Mouse (Mus musculus) ES-CJ7 (cell line): ENCODE results near the gene Cysrt1.

Source experiments
- DNase-seq: peaks from one replicate; pipeline ENCODE4 v3.0.0; 2011; ENCODE audit warnings: low read depth, low spot score

Cysrt1 gene

GRCm38 (mm10) chr2:25236614-25237013, 5.6 kb downstream of the Cysrt1 start, which contains the start of gene Rnf224:
Rnf224 (minus strand) TSS chr2:25236787.
- no peak for DNase-seq

GRCm38 (mm10) chr2:25234551-25235220, 7.6 kb downstream of the Cysrt1 start:
- DNase-seq, result no peak

GRCm38 (mm10) chr2:25234050-25234449, 8.2 kb downstream of the Cysrt1 start, which contains the start of gene Slc34a3:
Slc34a3 (minus strand) TSS chr2:25234364.
- no peak for DNase-seq

- no peak for DNase-seq
Measured at GRCm38 (mm10) chr2:25233421-25233820, 8.8 kb downstream of the Cysrt1 start.

GRCm38 (mm10) chr2:25231038-25231437, 11.2 kb downstream of the Cysrt1 start:
- DNase-seq, result peak; percentile 45

- no peak for DNase-seq
Measured at GRCm38 (mm10) chr2:25230581-25230980, 11.7 kb downstream of the Cysrt1 start.

GRCm38 (mm10) chr2:25229582-25229981, 12.7 kb downstream of the Cysrt1 start:
- no peak for DNase-seq

- no peak for DNase-seq
Measured at GRCm38 (mm10) chr2:25228995-25229530, 13.2 kb downstream of the Cysrt1 start.

GRCm38 (mm10) chr2:25228431-25228889, 13.8 kb downstream of the Cysrt1 start:
- peak; percentile 95 for DNase-seq

GRCm38 (mm10) chr2:25227406-25227805, 14.8 kb downstream of the Cysrt1 start:
- DNase-seq, result no peak

- DNase-seq, result no peak
Measured at GRCm38 (mm10) chr2:25226864-25227263, 15.4 kb downstream of the Cysrt1 start.

- no peak for DNase-seq
Measured at GRCm38 (mm10) chr2:25225811-25226379, 16.4 kb downstream of the Cysrt1 start.

- DNase-seq, result peak; percentile 100
Measured at GRCm38 (mm10) chr2:25224766-25225752, 17.2 kb downstream of the Cysrt1 start.

GRCm38 (mm10) chr2:25224492-25224765, 17.8 kb downstream of the Cysrt1 start, which contains the start of gene Tubb4b:
Tubb4b (minus strand) TSS chr2:25224702.
- DNase-seq, result no peak

- peak; percentile 85 for DNase-seq
Measured at GRCm38 (mm10) chr2:25223681-25224491, 18.4 kb downstream of the Cysrt1 start.

GRCm38 (mm10) chr2:25221331-25221772, 20.9 kb downstream of the Cysrt1 start:
- peak; percentile 33 for DNase-seq

- no peak for DNase-seq
Measured at GRCm38 (mm10) chr2:25218445-25218844, 23.8 kb downstream of the Cysrt1 start, which contains the start of gene Fam166a. Fam166a (plus strand) TSS chr2:25218745.

- DNase-seq, result no peak
Measured at GRCm38 (mm10) chr2:25217666-25218065, 24.6 kb downstream of the Cysrt1 start.

GRCm38 (mm10) chr2:25214444-25214843, 27.8 kb downstream of the Cysrt1 start, which contains the start of gene Stpg3:
Stpg3 (minus strand) TSS chr2:25214637.
- DNase-seq, result no peak

GRCm38 (mm10) chr2:25213266-25213865, 28.9 kb downstream of the Cysrt1 start:
- DNase-seq, result no peak
